Mouse (Mus musculus): Measurements from ENCODE around the gene Ift122. TPM values are rescaled to one million over a fixed set of nuclear protein-coding genes. Genes with fewer than 3 reads are reported as not detected.

Gene Ift122
- total and polyA plus RNA-seq, 3 experiments, result 7.9 to 14.1 (median 8.6) TPM

- no peaks in the 10 kb centered on the region for H3K79me2 ChIP-seq (replicated peaks; ENCODE audit: control insufficient read depth, extremely low read depth, insufficient read depth, poor library complexity, severe bottlenecking)
- peaks cover 87 to 97% of the 10 kb centered on the region in 2 experiments for H3K36me3 ChIP-seq (replicated peaks in 1 of 2; ENCODE audit: control insufficient read depth in 1 of 2, insufficient read depth in 1 of 2, low read length in 1 of 2)
- H3K4me1 ChIP-seq (ENCODE audit: control insufficient read depth in 1 of 2, insufficient read depth in 2 of 2), result peaks cover 10 to 60% of the 10 kb centered on the region in 2 experiments
- no peak overlapping the region for H3K4me3 ChIP-seq (replicated peaks in 1 of 3; ENCODE audit: low read depth in 2 of 3, low read length in 2 of 3, poor library complexity in 1 of 3)
- dilution Hi-C loops (cut with MboI; ENCODE audit: extremely low pct_ligation_motif_present, extremely low pct_unique_long_range_greater_than_20kb, low sequenced_read_pairs) (no loop called here), in situ Hi-C loops (cut with MboI; ENCODE audit: low pct_ligation_motif_present, low pct_unique_long_range_greater_than_20kb, low sequenced_read_pairs) (no loop called here)
- no peak overlapping the region for H3K27ac ChIP-seq (ENCODE audit: insufficient read depth, low read depth)
- H3K27me3 ChIP-seq (replicated peaks), result no peaks in the 10 kb centered on the region
- no peaks in the 10 kb centered on the region for H3K9me3 ChIP-seq (replicated peaks; ENCODE audit: low read length)
- TF ChIP-seq EP300 (IDR thresholded peaks at IDR 0.05; ENCODE audit: low read length) (no peak), BHLHE40 (IDR thresholded peaks at IDR 0.05; ENCODE audit: low read depth, low read length) (no peak), PAX5 (IDR thresholded peaks at IDR 0.05; ENCODE audit: low read length) (no peak), UBTF (IDR thresholded peaks at IDR 0.05; ENCODE audit: low read depth, low read length) (no peak), HCFC1 (IDR thresholded peaks at IDR 0.05; ENCODE audit: low read depth, low read length) (no peak), SMC3 (IDR thresholded peaks at IDR 0.05; ENCODE audit: low read depth, low read length) (no peak), ELF1 (IDR thresholded peaks at IDR 0.05; ENCODE audit: low read depth, low read length) (no peak), KAT2A (IDR thresholded peaks at IDR 0.05; ENCODE audit: insufficient replicate concordance, low read length) (no peak), JUND (conservative IDR thresholded peaks at IDR 0.05; ENCODE audit: low read depth, low read length) (no peak), USF2 (conservative IDR thresholded peaks at IDR 0.05; ENCODE audit: low read depth, low read length) (no peak)
- no peak for DNase-seq (ENCODE audit: extremely low read depth)
- H3K9ac ChIP-seq (ENCODE audit: insufficient read depth, low read depth), result no peak overlapping the region
- H3K4me2 ChIP-seq (ENCODE audit: insufficient read depth, low read depth, poor library complexity, severe bottlenecking), result no peak overlapping the region
These were observed 107.1 kb downstream of the Ift122 start for GRCm38 (mm10) chr6:115960322-115960721.

GRCm38 (mm10) chr6:115961743-115962142 lies 108.5 kb downstream of the Ift122 start:
- no peaks in the 10 kb centered on the region for H3K79me2 ChIP-seq (replicated peaks; ENCODE audit: control insufficient read depth, extremely low read depth, insufficient read depth, poor library complexity, severe bottlenecking)
- H3K9ac ChIP-seq (ENCODE audit: insufficient read depth, low read depth), result no peak overlapping the region
- no peak for DNase-seq (ENCODE audit: extremely low read depth)
- dilution Hi-C loops (cut with MboI; ENCODE audit: extremely low pct_ligation_motif_present, extremely low pct_unique_long_range_greater_than_20kb, low sequenced_read_pairs) (no loop called here), in situ Hi-C loops (cut with MboI; ENCODE audit: low pct_ligation_motif_present, low pct_unique_long_range_greater_than_20kb, low sequenced_read_pairs) (no loop called here)
- TF ChIP-seq CTCF (conservative IDR thresholded peaks at IDR 0.05 in 1 of 2, IDR thresholded peaks at IDR 0.05 in 1 of 2; ENCODE audit: low read depth in 2 of 2, low read length in 2 of 2) (no peak), POLR2AphosphoS2 (IDR thresholded peaks at IDR 0.05; ENCODE audit: low read depth, low read length) (no peak), ETS1 (conservative IDR thresholded peaks at IDR 0.05; ENCODE audit: low read depth, low read length) (no peak), EP300 (IDR thresholded peaks at IDR 0.05; ENCODE audit: low read length) (peak; percentile 61), PAX5 (IDR thresholded peaks at IDR 0.05; ENCODE audit: low read length) (no peak), USF2 (conservative IDR thresholded peaks at IDR 0.05; ENCODE audit: low read depth, low read length) (no peak), TCF12 (IDR thresholded peaks at IDR 0.05; ENCODE audit: low read depth, low read length) (peak; percentile 28; the same call in 1 of the 2 replicates), USF1 (IDR thresholded peaks at IDR 0.05; ENCODE audit: low read depth, low read length) (no peak)
- H3K27ac ChIP-seq (ENCODE audit: insufficient read depth, low read depth), result no peak overlapping the region
- no peak overlapping the region for H3K4me3 ChIP-seq (replicated peaks in 1 of 3; ENCODE audit: low read depth in 2 of 3, low read length in 2 of 3, poor library complexity in 1 of 3)
- H3K4me1 ChIP-seq (ENCODE audit: control insufficient read depth in 1 of 2, insufficient read depth in 2 of 2), result peaks cover 9 to 48% of the 10 kb centered on the region in 2 experiments
- no peaks in the 10 kb centered on the region for H3K27me3 ChIP-seq (replicated peaks)
- peaks cover 87 to 97% of the 10 kb centered on the region in 2 experiments for H3K36me3 ChIP-seq (replicated peaks in 1 of 2; ENCODE audit: control insufficient read depth in 1 of 2, insufficient read depth in 1 of 2, low read length in 1 of 2)
- H3K4me2 ChIP-seq (ENCODE audit: insufficient read depth, low read depth, poor library complexity, severe bottlenecking), result no peak overlapping the region
- no peaks in the 10 kb centered on the region for H3K9me3 ChIP-seq (replicated peaks; ENCODE audit: low read length)
